Mouse (Mus musculus) erythroblast, embryonic 14.5 days (primary cell): ENCODE measurements around the gene Plcl2.

Experiments used
- GATA1 ChIP-seq: IDR thresholded peaks from 2 replicates; pipeline ENCODE4 v1.6.1; 2012; ENCODE audit warnings: low read length, inconsistent platforms, mixed read lengths
- TAL1 ChIP-seq: IDR thresholded peaks from 3 replicates; pipeline ENCODE4 v1.6.1; 2012; ENCODE audit warnings: low read length, inconsistent platforms, mixed read lengths

DNA sequence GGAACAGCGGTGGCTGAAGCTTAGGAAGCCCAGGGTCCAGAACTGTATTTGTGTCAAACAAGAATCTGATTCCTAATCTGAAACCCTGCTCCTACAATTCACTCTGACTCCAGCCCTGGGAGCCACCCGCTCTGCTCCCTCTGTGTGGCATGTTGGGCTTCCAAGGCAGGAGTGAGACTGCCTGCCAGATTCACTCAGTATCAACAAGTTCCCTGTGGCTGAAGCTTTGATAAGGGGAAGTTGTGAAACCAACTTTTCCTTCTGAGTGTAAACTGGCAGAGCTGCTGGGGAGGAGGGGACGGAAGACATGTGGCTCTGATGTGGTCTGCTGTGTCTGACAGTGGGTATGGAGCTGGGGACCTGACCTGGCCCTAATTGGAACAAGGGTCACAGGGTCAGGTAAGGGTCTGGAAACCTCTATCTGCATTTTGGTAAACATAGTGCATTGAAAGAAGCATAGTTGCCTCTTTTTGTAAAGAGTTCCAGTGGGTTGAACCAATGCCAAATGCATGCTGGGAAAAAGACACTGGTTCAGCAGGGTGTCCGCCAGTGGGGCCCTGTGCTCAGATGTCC, 226.3 kb downstream of the Plcl2 start:
- no peak for TF ChIP-seq GATA1
- no peak for TF ChIP-seq TAL1
